Mouse (Mus musculus): ENCODE results near the gene Ddx54. TPM values are rescaled to one million over a fixed set of nuclear protein-coding genes. Genes with fewer than 3 reads are reported as not detected.

The Ddx54 gene
- total RNA-seq, 4 experiments from 2014 or later, result 32.4 to 36.9 (median 35.7) TPM

- no peak for DNase-seq (ENCODE audit: low spot score in 2 of 2)
These were observed 65.0 kb downstream of the Ddx54 start for GRCm38 (mm10) chr5:120677516-120677915.

Other genes with a start within 250 kb of the Ddx54 start
- under 1 TPM; 0.16 to 0.46 (median 0.34) TPM for gene Lhx5, start 181.0 kb upstream of the Ddx54 start, total RNA-seq (2022)
- gene Sdsl, start 139.9 kb upstream of the Ddx54 start, total RNA-seq (2022), result 1 to 10 TPM; 4.2 to 7.8 (median 6.2) TPM
- 1 to 10 TPM in 1 of 4 experiments, under 1 TPM in 2, not detected in 1; 0.61 to 2.0 (median 1.00) TPM for gene Sds, start 136.2 kb upstream of the Ddx54 start, total RNA-seq (2022)
- gene Plbd2, start 109.1 kb upstream of the Ddx54 start, total RNA-seq (2022), result 10 to 100 TPM; 59.8 to 67.4 (median 64.8) TPM
- gene Slc8b1, start 101.6 kb upstream of the Ddx54 start, total RNA-seq (2022), result 1 to 10 TPM; 5.0 to 8.6 (median 6.3) TPM
- 10 to 100 TPM; 32.5 to 41.9 (median 34.2) TPM for gene Tpcn1, start 24.1 kb upstream of the Ddx54 start, total RNA-seq (2022)
- 1 to 10 TPM in 3 of 4 experiments, under 1 TPM in 1; 0.78 to 1.3 (median 1.3) TPM for gene Iqcd, start 23.7 kb upstream of the Ddx54 start, total RNA-seq (2022)
- 10 to 100 TPM; 25.1 to 30.2 (median 28.8) TPM for gene Rita1, start 150 bp upstream of the Ddx54 start, total RNA-seq (2022)
- under 1 TPM in 2 of 4 experiments, not detected in 2; 0.55 to 0.58 TPM for gene Cfap73, start 21.5 kb downstream of the Ddx54 start, total RNA-seq (2022)
- 10 to 100 TPM; 68.8 to 89.5 (median 83.1) TPM for gene Rasal1, start 36.1 kb downstream of the Ddx54 start, total RNA-seq (2022)
- gene Dtx1, start 99.2 kb downstream of the Ddx54 start, total RNA-seq (2022), result 10 to 100 TPM; 64.7 to 71.7 (median 69.7) TPM
- under 1 TPM in 2 of 4 experiments, not detected in 2; 0.21 to 0.27 TPM for gene Oas2, start 137.1 kb downstream of the Ddx54 start, total RNA-seq (2022)
- not detected for gene Oas3, start 164.9 kb downstream of the Ddx54 start, total RNA-seq (2022)
- gene Oas1e, start 182.8 kb downstream of the Ddx54 start, total RNA-seq (2022), result not detected
- 1 to 10 TPM in 3 of 4 experiments, under 1 TPM in 1; 0.46 to 1.9 (median 1.5) TPM for gene Oas1c, start 199.8 kb downstream of the Ddx54 start, total RNA-seq (2022)
- gene Oas1f, start 234.6 kb downstream of the Ddx54 start, total RNA-seq (2022), result not detected
- not detected for gene Oas1h, start 248.7 kb downstream of the Ddx54 start, total RNA-seq (2022)

Measured in left cerebral cortex, adult 8-10 months (tissue).